Mouse (Mus musculus): Measurements from ENCODE around the gene Atp1b2.

Atp1b2 gene

DNA sequence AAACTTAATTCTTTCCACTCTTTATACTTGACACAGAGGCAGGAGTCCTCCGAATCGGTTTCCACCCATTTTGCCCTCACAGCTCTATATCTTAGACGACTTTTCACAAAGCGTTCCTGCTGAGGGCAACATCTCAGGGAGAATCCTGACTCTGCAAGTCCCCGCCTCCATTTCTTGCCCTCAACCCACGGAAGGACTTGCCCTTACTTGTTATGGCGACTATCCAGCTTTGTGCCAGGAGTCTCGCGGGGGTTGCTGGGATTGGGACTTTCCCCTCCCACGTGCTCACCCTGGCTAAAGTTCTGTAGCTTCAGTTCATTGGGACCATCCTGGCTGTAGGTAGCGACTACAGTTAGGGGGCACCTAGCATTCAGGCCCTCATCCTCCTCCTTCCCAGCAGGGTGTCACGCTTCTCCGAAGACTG is 25.6 kb downstream of the Atp1b2 start, which contains the start of the genes Wrap53 and Trp53:
Wrap53 (minus strand) TSS at position 165 of the 424 bp plus-strand sequence.
Trp53 (plus strand) TSS at position 269 of the 424 bp plus-strand sequence.
- peak; percentile 97 for DNase-seq (ENCODE audit: low read depth)

DNA sequence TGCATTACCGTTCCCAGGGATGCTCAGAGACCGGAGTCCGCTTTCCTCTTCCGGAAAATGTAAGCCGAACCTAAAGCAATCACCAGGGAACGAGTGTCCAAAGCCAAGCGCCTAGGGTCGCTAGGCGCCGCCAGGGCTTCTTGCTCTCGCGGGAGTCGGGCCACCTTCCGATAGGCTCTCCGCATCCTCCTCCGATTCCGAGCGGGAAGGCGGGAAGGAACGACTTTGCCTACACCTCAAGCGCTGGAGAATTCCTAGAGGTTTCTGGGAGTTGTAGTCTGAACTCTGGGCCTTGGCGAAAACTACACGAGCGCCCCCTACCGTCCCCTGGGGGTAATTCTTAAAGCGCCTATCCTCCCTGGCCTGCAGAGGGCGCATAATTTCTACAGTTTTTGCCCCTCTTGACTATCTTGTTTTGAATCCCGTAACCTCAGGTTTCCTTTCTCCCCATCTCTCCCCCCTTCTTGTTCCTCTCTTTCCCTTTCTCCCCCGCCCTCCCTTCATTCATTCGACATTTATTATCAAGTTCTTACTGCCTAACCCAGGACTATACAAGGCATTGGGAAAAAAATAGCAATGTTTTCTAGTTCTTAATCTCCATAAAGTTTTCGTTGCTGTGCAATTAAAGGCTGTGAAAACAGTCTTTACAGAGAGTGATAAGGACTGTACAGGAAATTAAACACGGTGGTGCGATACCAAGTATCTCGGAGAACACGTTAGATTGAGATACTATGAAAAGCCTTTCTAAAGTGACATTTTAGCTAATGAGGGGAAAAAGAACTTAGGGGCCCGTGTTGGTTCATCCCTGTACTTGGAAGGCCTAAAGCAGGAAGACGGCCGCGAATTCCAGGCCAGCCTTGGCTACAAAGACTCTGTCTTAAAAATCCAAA is 26.4 kb downstream of the Atp1b2 start:
- DNase-seq (ENCODE audit: low read depth), result peak; percentile 99

DNA sequence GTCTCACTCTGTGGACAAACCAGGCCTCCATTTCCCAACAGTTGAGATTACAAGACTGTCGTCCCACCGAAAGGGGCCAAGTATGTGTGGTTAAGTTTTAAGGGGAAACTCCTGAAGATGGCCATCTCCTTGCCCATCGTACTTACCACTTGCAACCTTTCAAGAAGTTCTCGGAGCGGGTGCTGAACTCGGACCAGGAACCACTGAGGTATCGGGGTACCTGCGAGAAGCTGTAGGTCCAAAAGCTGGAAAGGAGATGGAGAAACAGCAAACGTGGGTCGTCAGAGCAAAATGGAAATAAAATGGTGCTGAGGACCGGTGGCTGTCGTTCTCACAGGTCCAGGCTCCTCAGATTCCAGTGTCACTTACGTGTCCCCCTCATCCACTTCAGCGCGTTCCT is 27.4 kb downstream of the Atp1b2 start:
- no peak for DNase-seq (ENCODE audit: low read depth)

DNA sequence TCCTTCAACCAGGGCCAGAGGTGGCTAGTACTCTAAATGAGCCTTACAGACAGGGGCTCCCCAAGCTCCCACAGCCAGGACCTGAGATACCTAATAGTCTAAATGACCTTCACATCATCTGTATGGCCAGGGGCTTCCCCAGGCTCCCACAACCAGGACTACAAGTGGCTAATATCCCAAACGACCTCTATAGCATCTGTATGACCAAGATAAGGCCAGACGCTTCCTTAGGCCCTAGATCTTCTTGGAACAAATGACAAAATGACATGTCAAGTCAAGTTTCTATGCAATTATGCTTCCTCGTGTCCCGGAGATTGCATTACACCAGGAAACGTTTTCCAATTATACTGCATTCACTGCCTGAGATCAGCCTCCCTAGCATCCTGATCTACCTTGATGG is 29.4 kb downstream of the Atp1b2 start:
- DNase-seq (ENCODE audit: low read depth), result no peak

DNA sequence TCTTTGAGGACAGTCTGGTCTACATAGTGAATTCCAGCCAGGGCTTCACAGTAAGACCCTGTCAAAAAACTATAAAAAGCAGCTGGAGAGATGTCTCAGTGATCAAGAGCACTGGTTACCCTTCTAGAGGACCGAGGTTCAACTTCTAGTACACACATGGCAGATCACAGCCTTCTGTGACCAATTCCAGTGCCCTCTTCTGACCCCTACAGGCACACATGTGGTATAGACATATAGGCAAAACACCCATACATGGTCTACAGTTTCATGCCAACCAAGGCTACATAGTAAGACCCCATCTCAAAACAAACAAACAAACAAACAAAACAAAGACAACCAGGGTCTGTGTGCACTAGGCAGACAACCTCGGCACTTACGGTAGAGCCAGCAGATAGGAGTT is 30.5 kb downstream of the Atp1b2 start:
- peak; percentile 82 for DNase-seq (ENCODE audit: low read depth)

DNA sequence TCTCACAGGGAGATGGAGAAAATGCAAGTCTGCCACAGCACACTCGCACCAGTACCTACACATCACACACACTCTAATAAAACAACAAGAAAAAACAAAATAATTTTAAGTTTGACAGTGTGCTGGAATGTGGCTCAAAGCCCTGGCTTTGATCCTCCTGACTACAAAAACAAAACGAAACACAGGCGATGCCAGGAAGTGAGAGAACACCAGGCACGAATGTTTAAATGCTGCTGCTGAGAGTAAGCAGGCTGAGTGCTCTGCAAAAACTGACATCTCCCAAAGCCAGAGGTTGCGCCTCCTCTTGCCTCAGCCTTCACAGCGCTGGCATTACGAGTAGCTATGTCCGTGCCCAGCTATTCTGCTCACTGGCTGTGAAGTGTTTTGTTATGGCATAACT is 40.6 kb downstream of the Atp1b2 start:
- no peak for DNase-seq (ENCODE audit: low read depth)

DNA sequence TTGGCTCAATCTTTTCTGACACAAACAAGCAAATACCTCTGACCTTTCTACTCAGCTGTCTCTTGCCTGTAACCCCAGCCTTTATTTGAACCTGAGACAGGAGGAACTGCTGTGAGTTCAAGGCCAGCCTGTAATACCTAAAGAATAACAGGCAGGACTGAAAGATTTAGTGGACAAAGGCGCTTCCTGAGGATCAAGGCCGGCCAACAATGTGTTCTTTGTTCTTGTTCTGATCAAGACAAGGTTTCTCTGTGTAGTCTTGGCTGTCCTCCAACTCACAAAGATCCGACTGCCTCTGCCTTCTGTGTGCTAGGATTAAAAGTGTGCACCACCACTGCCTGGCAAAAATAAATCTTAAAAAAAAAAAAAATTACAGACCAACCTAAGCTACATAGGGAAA is 41.4 kb downstream of the Atp1b2 start:
- DNase-seq (ENCODE audit: low read depth), result no peak

DNA sequence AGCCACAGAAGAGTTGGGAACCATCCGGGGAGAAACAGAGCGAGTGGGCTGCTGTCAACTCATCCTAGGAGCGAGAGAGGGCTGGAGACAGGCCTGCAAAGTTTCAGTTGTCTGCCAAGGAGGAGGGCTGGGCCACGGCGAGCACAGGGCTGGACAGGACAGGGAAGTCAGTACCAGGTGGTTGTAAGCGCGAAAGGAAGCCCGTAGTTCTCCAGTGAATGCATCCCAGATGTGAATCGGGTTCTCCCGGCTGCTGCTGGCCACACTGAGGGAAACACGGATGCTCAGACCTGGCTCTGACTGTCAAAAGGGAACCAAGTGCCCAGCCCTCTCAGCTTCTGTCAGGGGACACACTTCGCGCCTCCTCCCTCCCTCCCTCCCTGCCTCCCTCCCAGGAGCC is 42.4 kb downstream of the Atp1b2 start:
- no peak for DNase-seq (ENCODE audit: low read depth)

DNA sequence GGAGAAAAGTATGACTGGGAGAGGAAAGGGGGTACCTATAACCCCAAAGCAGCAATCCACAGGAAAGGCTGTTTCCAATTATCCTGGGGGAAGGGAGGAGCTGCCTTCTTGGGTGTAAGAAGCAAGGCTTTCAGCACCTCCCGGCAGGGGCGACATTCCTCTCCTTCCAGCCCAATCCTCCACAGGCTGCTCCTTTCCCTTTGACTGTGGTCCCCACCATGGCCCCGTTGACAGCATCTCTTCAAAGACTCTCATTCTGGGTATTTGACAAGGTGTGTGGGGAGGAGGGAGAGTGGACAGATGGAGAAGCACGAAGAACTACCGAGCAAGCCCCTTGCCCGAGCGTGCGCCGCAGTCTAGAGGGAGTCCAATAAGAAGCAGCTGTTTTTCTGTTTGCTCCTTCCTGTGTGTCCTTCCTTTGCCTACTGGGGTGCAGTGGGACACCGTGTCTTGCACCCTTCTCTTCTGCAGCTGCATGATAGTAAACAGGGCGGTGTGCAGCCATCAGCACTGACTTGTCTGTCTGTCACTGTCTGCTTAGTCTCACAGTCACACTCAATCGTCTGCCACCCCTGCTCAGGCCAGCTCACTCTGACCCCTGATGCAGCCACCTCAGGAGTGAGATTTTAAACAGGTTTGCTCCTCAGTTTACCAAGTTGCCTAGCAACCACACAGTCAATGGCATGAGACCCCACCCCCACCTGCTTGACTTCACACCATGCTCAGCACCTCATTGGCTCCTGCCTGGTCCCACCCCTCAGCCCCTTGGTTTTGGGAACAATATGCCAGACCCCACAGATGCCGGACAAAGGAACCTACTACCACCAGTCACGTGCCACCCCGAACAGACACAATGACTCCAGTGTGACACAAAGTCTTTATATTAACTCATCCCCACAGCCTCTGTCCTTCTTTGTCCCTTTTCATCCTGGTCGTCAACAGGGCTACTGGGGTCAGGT is 44.6 kb downstream of the Atp1b2 start:
- DNase-seq (ENCODE audit: low read depth), result no peak

DNA sequence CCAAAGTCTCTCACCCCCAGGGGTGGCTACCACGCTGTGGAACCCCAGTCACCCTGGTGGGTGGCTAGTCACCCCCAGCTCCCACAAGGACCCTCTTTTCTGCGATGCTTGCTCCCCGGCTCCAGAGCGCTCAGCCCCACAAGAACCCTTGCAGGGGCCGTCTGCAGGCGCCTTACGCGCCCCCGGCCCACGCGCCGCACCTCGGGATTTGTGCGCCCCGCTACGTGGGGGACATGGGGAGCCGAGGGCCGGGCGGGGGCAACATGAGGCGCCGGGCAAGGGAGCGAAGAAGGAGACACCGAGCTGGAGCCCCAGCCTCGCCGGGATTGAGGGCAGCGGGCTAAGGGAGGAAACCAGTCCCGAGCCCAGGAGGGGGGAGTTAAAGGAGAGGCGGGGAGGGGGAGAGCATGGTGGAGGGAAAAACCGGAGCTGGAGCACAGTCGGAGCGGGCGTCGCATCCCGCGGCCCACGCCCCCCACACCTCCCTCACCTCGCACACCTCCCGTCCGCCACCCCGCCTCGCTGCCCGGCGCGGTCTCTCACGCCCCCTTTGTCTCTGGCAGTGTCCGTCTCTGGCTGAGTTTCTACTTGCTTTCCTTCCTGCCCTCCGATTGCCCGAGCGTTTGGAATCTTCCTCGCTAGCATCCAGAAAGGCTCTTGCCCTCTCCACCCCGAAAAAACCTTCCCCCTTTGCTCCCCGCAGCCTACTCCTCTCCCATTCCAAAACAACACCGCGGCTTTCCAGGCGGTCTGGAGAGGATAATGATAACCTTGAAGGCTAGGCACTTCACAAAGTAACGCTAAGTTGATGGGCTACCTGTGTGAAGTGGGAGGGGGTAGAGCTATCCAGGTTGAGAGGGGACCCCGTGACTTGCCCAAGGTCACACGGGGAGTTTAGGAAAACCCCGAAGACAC is 45.6 kb downstream of the Atp1b2 start, which contains the start of gene Efnb3:
Efnb3 (minus strand) TSS at position 355 of the 915 bp plus-strand sequence.
- no peak for DNase-seq (ENCODE audit: low read depth)

DNA sequence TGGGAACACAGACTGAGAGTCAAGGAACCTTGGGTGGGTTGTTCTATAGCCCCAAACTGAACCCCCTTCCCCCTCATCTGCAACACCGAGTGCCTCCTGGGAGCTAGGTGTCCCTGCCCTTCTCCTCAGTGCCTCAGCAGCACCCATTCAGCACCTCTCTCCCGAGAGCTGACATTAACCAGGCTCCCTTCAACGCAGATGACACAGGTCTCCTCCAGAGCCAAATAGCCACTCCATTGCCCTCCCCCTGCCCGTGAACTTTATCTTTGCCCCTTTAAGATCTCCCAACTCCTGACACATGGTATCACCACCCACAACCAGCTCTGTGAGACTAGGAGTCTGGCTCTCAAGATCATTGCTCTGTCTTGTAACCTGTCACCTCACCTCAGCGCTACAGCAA is 46.6 kb downstream of the Atp1b2 start:
- no peak for DNase-seq (ENCODE audit: low read depth)

DNA sequence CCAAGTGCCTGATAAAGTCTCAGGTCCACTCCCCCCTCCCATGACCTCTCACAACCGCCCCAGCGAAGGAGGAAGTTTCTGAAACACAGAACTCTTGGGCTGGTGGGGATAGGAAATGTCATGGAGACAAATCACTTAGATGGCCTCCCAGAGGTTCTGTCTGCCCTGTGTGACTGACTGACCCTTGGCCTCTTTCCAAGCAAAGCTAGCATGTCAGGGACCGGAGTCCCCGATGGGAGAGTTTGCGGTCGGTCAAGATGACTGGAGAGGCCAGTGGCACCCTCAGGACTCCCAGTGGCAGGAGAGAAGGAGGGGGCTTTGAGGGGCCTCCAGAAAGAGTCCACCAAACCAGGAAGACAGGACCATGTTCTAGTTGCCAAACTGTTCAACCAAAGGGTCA is 47.0 kb downstream of the Atp1b2 start:
- DNase-seq (ENCODE audit: low read depth), result no peak

DNA sequence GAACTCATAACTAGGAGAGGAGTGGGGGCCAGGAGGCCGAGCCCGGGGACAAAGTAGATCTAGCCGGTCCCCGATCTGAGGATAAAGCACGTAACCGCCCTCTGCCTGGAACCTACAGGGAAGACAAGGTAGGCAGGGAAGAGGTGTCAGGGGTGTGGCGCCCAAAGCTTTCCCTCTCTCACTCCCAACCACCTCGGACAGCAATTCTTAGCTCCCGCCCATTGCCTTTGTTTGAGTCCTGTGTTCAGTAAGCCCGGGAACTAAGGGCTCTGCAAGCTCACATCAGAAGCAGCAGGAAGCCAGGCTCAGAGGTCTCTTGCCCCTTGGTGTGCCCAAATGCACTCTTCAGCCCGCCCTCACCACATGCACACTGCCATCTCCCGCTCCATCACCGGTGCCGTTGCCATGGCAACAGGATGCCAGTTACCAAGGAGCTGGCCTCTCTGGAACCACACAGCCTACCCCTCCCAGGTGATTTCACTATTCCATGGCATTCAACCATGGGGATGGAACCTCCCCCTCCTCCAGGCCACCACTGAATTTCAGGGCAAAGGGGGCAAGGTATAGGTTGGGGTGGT is 48.3 kb downstream of the Atp1b2 start:
- DNase-seq (ENCODE audit: low read depth), result no peak

DNA sequence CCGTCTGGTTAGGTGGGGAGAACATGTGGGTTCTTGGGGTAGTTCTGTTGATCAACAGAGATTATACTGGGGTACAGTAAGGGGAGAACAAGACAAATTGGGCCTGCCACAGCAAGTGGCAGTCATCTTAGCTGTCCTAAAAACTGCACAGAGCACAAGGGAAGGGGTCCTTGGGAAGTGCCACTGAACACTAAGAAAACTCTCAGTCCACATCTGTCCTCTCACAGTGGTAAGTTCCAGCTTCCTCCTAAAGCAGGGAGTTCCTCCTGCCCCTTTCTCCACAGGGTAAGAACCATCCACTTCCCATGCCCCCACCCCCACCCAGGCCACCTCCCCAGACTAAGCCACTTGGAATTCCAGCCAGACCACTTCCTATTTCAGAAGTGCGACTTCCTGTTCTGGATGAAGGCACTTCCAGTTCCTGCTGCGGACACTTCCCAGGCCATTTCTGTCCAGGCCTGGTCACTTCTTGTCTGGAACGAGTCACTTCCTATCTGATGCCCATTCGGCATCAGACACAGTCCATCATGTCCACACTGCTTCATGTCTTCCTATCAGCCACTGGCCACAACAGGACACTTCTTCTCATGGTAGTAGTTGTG is 51.1 kb downstream of the Atp1b2 start:
- no peak for DNase-seq (ENCODE audit: low read depth)

DNA sequence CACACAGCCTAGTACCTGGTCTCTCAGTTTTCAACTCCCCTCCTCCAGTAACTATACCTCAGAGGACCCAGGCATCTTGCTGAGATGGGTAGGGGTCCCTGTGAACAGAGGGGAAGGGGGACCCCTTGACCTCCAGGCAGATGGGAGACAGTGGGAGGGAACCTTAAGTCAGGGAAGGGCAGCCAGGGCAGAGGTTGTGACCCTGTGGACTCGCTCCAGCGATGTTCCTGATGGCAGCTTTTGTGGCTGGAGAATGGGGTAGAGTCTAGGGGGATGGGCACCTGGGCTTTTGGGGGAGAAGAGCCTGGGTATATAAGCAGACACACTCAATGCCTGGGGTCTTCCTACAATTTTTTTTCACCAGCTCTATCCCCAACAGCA is 52.4 kb downstream of the Atp1b2 start:
- DNase-seq (ENCODE audit: low read depth), result no peak

DNA sequence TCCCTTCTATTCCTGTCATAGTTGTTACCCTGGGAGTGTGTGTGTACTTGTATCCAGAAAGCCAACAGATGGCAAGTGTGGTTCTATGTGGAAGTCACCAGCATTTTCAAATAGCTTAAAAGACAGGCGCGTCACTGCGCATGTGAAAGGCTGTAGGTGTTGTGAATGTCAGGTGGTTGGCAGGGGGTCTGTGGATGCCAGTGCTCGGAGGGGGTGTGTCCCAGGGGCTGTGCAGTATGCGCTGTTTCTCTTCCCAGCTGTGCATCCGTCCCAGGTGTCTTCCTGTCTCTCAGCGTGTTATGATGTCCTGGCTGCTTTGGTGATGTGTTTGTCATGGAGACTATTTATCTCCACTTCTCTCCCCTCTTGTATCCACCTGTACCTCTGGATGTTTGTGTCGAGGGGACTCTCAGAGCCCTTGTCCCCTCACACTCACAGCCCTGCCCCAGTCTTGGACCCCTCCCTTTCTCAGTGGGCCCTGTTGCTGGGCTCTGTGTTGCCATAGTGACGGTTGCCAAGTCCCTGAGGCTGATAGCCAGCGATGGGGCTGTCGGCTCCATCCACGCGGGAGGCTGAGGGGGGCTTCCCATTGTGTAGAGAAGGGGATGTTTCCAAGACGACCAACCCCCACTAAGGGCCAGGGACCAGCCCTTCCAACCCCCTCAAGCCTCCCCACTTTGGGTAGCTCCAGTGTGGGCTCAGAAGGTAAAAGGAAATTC is 53.0 kb downstream of the Atp1b2 start:
- DNase-seq (ENCODE audit: low read depth), result no peak

DNA sequence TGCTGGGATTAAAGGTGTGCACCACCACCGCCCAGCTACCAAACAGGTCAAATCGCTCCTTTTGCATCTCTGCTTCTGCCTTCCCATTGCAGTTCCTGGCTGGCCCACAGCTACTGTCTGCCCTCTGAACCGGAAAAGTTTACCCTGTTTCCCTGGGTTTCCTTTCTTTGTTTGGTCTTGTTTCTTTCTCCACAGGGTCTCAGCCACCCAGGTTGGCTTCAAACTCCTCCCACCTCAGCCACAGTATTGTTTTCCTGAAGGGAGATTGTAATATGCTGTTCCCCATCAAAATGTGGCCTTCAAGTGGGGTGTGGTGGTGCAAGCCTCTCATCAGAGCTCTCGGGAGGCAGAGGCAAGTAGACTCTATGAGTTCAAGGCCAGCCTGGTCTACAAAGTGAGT is 54.4 kb downstream of the Atp1b2 start:
- no peak for DNase-seq (ENCODE audit: low read depth)
